Mouse (Mus musculus) testis, adult 2 months (tissue): Measurements from ENCODE around the gene Pdik1l.

Experiments
- CTCF ChIP-seq: fragments of 200-500 bp; IDR thresholded peaks from 2 replicates; pipeline ENCODE4 v1.5.1; 2012; ENCODE audit warnings: low read depth, mild to moderate bottlenecking, inconsistent platforms, low read length, moderate library complexity; ENCODE audit not compliant: control insufficient read depth, insufficient read depth, insufficient replicate concordance
- POLR2A ChIP-seq: fragments of 200-500 bp; IDR thresholded peaks from 2 replicates; pipeline ENCODE4 v1.6.1; 2012; ENCODE audit warnings: low read depth, mild to moderate bottlenecking, inconsistent platforms, low read length, moderate library complexity; ENCODE audit not compliant: control insufficient read depth

DNA sequence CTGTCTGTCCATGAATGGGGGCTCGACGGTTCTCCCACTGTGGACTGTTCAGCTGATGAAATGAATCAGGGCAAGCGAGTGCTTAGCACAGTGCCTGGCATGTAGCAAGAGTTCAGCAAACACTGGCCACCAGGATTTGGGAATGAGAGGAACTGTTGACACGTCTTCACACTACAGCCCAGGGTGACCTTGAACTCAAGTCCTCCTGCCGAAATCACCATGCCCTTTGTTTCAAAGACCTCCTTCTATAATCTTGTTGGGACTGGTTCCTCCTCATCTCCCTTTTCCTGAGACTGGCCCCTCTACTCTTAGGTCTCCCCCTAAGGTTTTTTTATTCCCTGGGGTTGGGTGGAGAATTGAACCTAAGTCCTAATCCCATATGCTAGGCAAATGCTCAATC lies 24.6 kb upstream of the Pdik1l start:
- no peak for TF ChIP-seq POLR2A
- no peak for TF ChIP-seq CTCF
